Mouse (Mus musculus): ENCODE measurements around the gene Ttc39b. TPM values are rescaled to one million over a fixed set of nuclear protein-coding genes. Genes with fewer than 3 reads are reported as not detected.

Ttc39b gene
- polyA plus RNA-seq, 1 experiment from 2014 or later = 3.5 TPM

- WGBS = 73% methylated on average over 1 of the region's 1 CpGs
- H3K27me3 ChIP-seq (ENCODE audit: control insufficient read depth, insufficient read depth, low read length) = peaks cover 5% of the 10 kb centered on the region
- H3K9me3 ChIP-seq (ENCODE audit: control insufficient read depth, low read length) = no peaks in the 10 kb centered on the region
- peaks cover 0 to under 1% of the 10 kb centered on the region in 2 experiments; a peak in 2 of 4 replicates for H3K4me1 ChIP-seq (ENCODE audit: control insufficient read depth in 2 of 2, insufficient read depth in 2 of 2, low read length in 2 of 2)
- no peak overlapping the region for H3K4me3 ChIP-seq (ENCODE audit: control insufficient read depth in 1 of 2, insufficient read depth in 1 of 2, low read depth in 1 of 2, low read length in 2 of 2)
- H3K27ac ChIP-seq (replicated peaks in 1 of 2; ENCODE audit: control insufficient read depth in 1 of 2, insufficient read depth in 1 of 2, low read depth in 2 of 2, low read length in 2 of 2) = no peak overlapping the region
- H3K36me3 ChIP-seq (ENCODE audit: control insufficient read depth, insufficient read depth, low read length) = no peaks in the 10 kb centered on the region
- ATAC-seq (ENCODE audit: insufficient number of reproducible peaks, insufficient read depth, low FRiP score, low read depth) = no peak
- no peak overlapping the region for H3K9ac ChIP-seq (ENCODE audit: low read length)
- H3K4me2 ChIP-seq (ENCODE audit: low read length) = no peak overlapping the region
These were observed 24.9 kb upstream of the Ttc39b start for GRCm38 (mm10) chr4:83348970-83349369.

GRCm38 (mm10) chr4:83343895-83344294, 19.8 kb upstream of the Ttc39b start:
- no peak overlapping the region for H3K27ac ChIP-seq (replicated peaks in 1 of 2; ENCODE audit: control insufficient read depth in 1 of 2, insufficient read depth in 1 of 2, low read depth in 2 of 2, low read length in 2 of 2)
- no peaks in the 10 kb centered on the region for H3K4me1 ChIP-seq (ENCODE audit: control insufficient read depth in 2 of 2, insufficient read depth in 2 of 2, low read length in 2 of 2)
- no peak overlapping the region for H3K4me3 ChIP-seq (ENCODE audit: control insufficient read depth in 1 of 2, insufficient read depth in 1 of 2, low read depth in 1 of 2, low read length in 2 of 2)
- no peaks in the 10 kb centered on the region for H3K9me3 ChIP-seq (ENCODE audit: control insufficient read depth, low read length)
- ATAC-seq (ENCODE audit: insufficient number of reproducible peaks, insufficient read depth, low FRiP score, low read depth) = no peak
- H3K9ac ChIP-seq (ENCODE audit: low read length) = no peak overlapping the region
- WGBS = 58% methylated on average over 2 of the region's 2 CpGs
- no peaks in the 10 kb centered on the region for H3K36me3 ChIP-seq (ENCODE audit: control insufficient read depth, insufficient read depth, low read length)
- no peak overlapping the region for H3K4me2 ChIP-seq (ENCODE audit: low read length)
- H3K27me3 ChIP-seq (ENCODE audit: control insufficient read depth, insufficient read depth, low read length) = no peaks in the 10 kb centered on the region

- ATAC-seq (ENCODE audit: insufficient number of reproducible peaks, insufficient read depth, low FRiP score, low read depth) = no peak
- Histone ChIP-seq H3K4me2 (ENCODE audit: low read length) (no peak overlapping the region), H3K9ac (ENCODE audit: low read length) (no peak overlapping the region), H3K27ac (replicated peaks in 1 of 2; ENCODE audit: control insufficient read depth in 1 of 2, insufficient read depth in 1 of 2, low read depth in 2 of 2, low read length in 2 of 2) (no peak overlapping the region), H3K4me3 (ENCODE audit: control insufficient read depth in 1 of 2, insufficient read depth in 1 of 2, low read depth in 1 of 2, low read length in 2 of 2) (no peak overlapping the region), H3K27me3 (ENCODE audit: control insufficient read depth, insufficient read depth, low read length) (no peaks in the 10 kb centered on the region), H3K4me1 (ENCODE audit: control insufficient read depth in 2 of 2, insufficient read depth in 2 of 2, low read length in 2 of 2) (no peaks in the 10 kb centered on the region), H3K36me3 (ENCODE audit: control insufficient read depth, insufficient read depth, low read length) (no peaks in the 10 kb centered on the region), H3K9me3 (ENCODE audit: control insufficient read depth, low read length) (no peaks in the 10 kb centered on the region)
- 59% methylated on average over 9 of the region's 9 CpGs for WGBS
These were observed 19.2 kb upstream of the Ttc39b start for GRCm38 (mm10) chr4:83343146-83343823.

GRCm38 (mm10) chr4:83342268-83342970, 18.4 kb upstream of the Ttc39b start:
- Histone ChIP-seq H3K27ac (replicated peaks in 1 of 2; ENCODE audit: control insufficient read depth in 1 of 2, insufficient read depth in 1 of 2, low read depth in 2 of 2, low read length in 2 of 2) (no peak overlapping the region), H3K4me3 (ENCODE audit: control insufficient read depth in 1 of 2, insufficient read depth in 1 of 2, low read depth in 1 of 2, low read length in 2 of 2) (no peak overlapping the region), H3K9me3 (ENCODE audit: control insufficient read depth, low read length) (no peaks in the 10 kb centered on the region), H3K4me2 (ENCODE audit: low read length) (0 out of 2 replicates have a peak overlapping the region, but pooled peaks have one; percentile 16), H3K4me1 (ENCODE audit: control insufficient read depth in 2 of 2, insufficient read depth in 2 of 2, low read length in 2 of 2) (no peaks in the 10 kb centered on the region), H3K9ac (ENCODE audit: low read length) (no peak overlapping the region), H3K36me3 (ENCODE audit: control insufficient read depth, insufficient read depth, low read length) (no peaks in the 10 kb centered on the region), H3K27me3 (ENCODE audit: control insufficient read depth, insufficient read depth, low read length) (no peaks in the 10 kb centered on the region)
- no peak for ATAC-seq (ENCODE audit: insufficient number of reproducible peaks, insufficient read depth, low FRiP score, low read depth)
- WGBS = 51% methylated on average over 14 of the region's 14 CpGs

- H3K4me2 ChIP-seq (ENCODE audit: low read length) = no peak overlapping the region
- H3K9ac ChIP-seq (ENCODE audit: low read length) = no peak overlapping the region
- no peaks in the 10 kb centered on the region for H3K9me3 ChIP-seq (ENCODE audit: control insufficient read depth, low read length)
- H3K36me3 ChIP-seq (ENCODE audit: control insufficient read depth, insufficient read depth, low read length) = no peaks in the 10 kb centered on the region
- 87% methylated on average over 1 of the region's 1 CpGs for WGBS
- ATAC-seq (ENCODE audit: insufficient number of reproducible peaks, insufficient read depth, low FRiP score, low read depth) = no peak
- H3K4me1 ChIP-seq (ENCODE audit: control insufficient read depth in 2 of 2, insufficient read depth in 2 of 2, low read length in 2 of 2) = no peaks in the 10 kb centered on the region
- no peaks in the 10 kb centered on the region for H3K27me3 ChIP-seq (ENCODE audit: control insufficient read depth, insufficient read depth, low read length)
- no peak overlapping the region for H3K4me3 ChIP-seq (ENCODE audit: control insufficient read depth in 1 of 2, insufficient read depth in 1 of 2, low read depth in 1 of 2, low read length in 2 of 2)
- no peak overlapping the region for H3K27ac ChIP-seq (replicated peaks in 1 of 2; ENCODE audit: control insufficient read depth in 1 of 2, insufficient read depth in 1 of 2, low read depth in 2 of 2, low read length in 2 of 2)
These were observed 15.3 kb upstream of the Ttc39b start for GRCm38 (mm10) chr4:83339393-83339792.

DNA sequence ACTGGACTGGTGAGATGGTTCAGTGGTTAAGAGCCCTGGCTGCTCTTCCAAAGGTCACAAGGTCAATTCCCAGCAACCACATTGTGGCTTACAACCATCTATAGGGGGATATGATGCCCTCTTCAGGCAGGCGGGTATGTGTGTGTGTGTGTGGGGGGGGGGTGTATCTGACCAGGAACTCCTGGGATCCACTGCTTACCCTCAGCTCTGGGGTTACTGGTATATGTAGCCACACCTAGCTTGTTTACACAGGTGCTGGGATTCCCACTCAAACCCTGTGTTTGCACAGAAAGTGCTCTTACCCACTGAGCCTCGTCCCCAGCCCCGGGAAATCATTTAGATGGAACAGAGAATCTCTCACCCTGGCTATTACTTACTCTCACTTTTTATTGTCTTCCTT, 13.7 kb upstream of the Ttc39b start:
- Histone ChIP-seq H3K9ac (ENCODE audit: low read length) (no peak overlapping the region), H3K4me1 (ENCODE audit: control insufficient read depth in 2 of 2, insufficient read depth in 2 of 2, low read length in 2 of 2) (no peaks in the 10 kb centered on the region), H3K4me2 (ENCODE audit: low read length) (no peak overlapping the region), H3K4me3 (ENCODE audit: control insufficient read depth in 1 of 2, insufficient read depth in 1 of 2, low read depth in 1 of 2, low read length in 2 of 2) (no peak overlapping the region), H3K36me3 (ENCODE audit: control insufficient read depth, insufficient read depth, low read length) (no peaks in the 10 kb centered on the region), H3K9me3 (ENCODE audit: control insufficient read depth, low read length) (no peaks in the 10 kb centered on the region), H3K27ac (replicated peaks in 1 of 2; ENCODE audit: control insufficient read depth in 1 of 2, insufficient read depth in 1 of 2, low read depth in 2 of 2, low read length in 2 of 2) (no peak overlapping the region), H3K27me3 (ENCODE audit: control insufficient read depth, insufficient read depth, low read length) (no peaks in the 10 kb centered on the region)
- no peak for ATAC-seq (ENCODE audit: insufficient number of reproducible peaks, insufficient read depth, low FRiP score, low read depth)
- 71% methylated on average over 3 of the region's 3 CpGs for WGBS

- 67% methylated on average over 4 of the region's 4 CpGs for WGBS
- no peak overlapping the region for H3K27ac ChIP-seq (replicated peaks in 1 of 2; ENCODE audit: control insufficient read depth in 1 of 2, insufficient read depth in 1 of 2, low read depth in 2 of 2, low read length in 2 of 2)
These were observed 6.3 kb upstream of the Ttc39b start for GRCm38 (mm10) chr4:83330369-83330768.

More at GRCm38 (mm10) chr4:83330369-83330768, 6.3 kb upstream of the Ttc39b start:
- no peak for ATAC-seq (ENCODE audit: insufficient number of reproducible peaks, insufficient read depth, low FRiP score, low read depth)
- Histone ChIP-seq H3K9me3 (ENCODE audit: control insufficient read depth, low read length) (no peaks in the 10 kb centered on the region), H3K4me3 (ENCODE audit: control insufficient read depth in 1 of 2, insufficient read depth in 1 of 2, low read depth in 1 of 2, low read length in 2 of 2) (no peak overlapping the region), H3K27me3 (ENCODE audit: control insufficient read depth, insufficient read depth, low read length) (no peaks in the 10 kb centered on the region), H3K9ac (ENCODE audit: low read length) (no peak overlapping the region), H3K4me2 (ENCODE audit: low read length) (no peak overlapping the region), H3K36me3 (ENCODE audit: control insufficient read depth, insufficient read depth, low read length) (no peaks in the 10 kb centered on the region), H3K4me1 (ENCODE audit: control insufficient read depth in 2 of 2, insufficient read depth in 2 of 2, low read length in 2 of 2) (no peaks in the 10 kb centered on the region; a peak in 1 of 4 replicates)

Data from heart, embryonic 14.5 days (tissue).